Mouse (Mus musculus): Measurements from ENCODE around the gene Pfdn5. TPM values are rescaled to one million over a fixed set of nuclear protein-coding genes. Genes with fewer than 3 reads are reported as not detected.
"Not testable (repeated sequence)": the region's sequence is repeated elsewhere in the genome, so short reads cannot be mapped to it uniquely, and the experiment has no call there.

The Pfdn5 gene
- total RNA-seq, 2 experiments from 2014 or later: 120 to 131 TPM

DNA sequence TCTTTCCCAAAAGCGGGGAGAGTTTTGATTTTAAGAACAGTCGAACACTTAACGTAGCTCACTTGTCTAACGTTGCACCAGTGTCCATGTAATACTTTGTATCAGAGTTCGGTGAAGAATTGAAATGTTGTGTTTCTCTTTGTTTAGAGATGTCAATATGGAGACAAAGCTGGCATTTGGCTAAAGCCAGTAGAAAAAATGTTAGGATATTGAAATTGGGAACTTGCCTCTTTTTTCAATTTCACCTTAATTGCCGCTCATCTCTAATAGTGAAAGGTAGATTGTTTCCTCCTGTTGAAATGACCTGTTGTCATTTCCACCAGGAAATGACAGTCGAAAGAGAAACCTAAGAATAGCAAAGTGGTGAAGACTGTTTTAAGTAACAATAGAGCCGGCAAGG lies 976 bp downstream of the Pfdn5 start:
- ATAC-seq (replicated peaks; ENCODE audit: low FRiP score, poor library complexity, severe bottlenecking): no peak

DNA sequence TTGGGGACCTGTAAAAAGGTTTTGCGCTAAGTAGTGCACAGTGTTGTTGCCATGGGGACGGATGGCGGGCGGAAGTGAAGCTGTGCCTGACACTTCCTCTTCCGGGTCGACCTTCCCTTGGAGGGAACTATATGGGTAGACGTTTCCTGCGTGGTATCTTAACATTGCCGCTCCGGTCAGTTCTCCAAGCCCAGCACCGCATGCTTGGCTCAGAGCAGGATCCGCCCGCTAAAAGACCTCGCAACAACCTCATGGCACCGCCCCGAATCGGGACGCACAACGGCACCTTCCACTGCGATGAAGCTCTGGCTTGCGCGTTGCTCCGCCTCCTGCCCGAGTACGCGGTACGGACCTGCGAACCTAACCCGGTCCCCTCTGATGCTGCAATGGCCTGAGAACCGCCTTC lies 5.7 kb downstream of the Pfdn5 start, which contains the start of gene Myg1:
Myg1 (plus strand) TSS at position 100 of the 406 bp plus-strand sequence.
- peak; percentile 94 for ATAC-seq (replicated peaks; ENCODE audit: low FRiP score, poor library complexity, severe bottlenecking)

GRCm38 (mm10) chr15:102335254-102335653 lies 9.3 kb downstream of the Pfdn5 start:
- ATAC-seq (replicated peaks; ENCODE audit: low FRiP score, poor library complexity, severe bottlenecking): no peak

- ATAC-seq (replicated peaks; ENCODE audit: low FRiP score, poor library complexity, severe bottlenecking): not testable (repeated sequence)
Measured at GRCm38 (mm10) chr15:102335925-102336324, 10.0 kb downstream of the Pfdn5 start.

DNA sequence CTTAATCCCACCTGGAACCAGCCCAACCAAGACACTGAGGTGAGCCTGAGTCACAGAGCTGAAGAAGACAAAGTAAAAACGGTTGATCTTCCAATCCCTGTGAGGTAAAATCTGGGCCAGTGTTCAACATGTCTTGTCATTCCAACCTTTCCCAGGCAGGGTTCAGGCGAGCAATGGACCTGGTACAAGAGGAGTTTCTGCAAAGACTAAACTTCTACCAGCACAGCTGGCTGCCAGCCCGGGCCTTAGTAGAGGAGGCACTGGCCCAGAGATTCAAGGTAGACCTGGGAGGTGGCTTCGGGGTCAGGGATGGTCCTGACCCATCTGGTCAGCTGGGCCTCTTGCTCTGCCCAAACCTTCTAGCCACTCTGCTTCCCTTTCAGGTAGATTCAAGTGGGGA lies 11.0 kb downstream of the Pfdn5 start:
- no peak for ATAC-seq (replicated peaks; ENCODE audit: low FRiP score, poor library complexity, severe bottlenecking)

GRCm38 (mm10) chr15:102339612-102340011 lies 13.7 kb downstream of the Pfdn5 start:
- no peak for ATAC-seq (replicated peaks; ENCODE audit: low FRiP score, poor library complexity, severe bottlenecking)

GRCm38 (mm10) chr15:102341580-102341979 lies 15.7 kb downstream of the Pfdn5 start:
- ATAC-seq (replicated peaks; ENCODE audit: low FRiP score, poor library complexity, severe bottlenecking): no peak

DNA sequence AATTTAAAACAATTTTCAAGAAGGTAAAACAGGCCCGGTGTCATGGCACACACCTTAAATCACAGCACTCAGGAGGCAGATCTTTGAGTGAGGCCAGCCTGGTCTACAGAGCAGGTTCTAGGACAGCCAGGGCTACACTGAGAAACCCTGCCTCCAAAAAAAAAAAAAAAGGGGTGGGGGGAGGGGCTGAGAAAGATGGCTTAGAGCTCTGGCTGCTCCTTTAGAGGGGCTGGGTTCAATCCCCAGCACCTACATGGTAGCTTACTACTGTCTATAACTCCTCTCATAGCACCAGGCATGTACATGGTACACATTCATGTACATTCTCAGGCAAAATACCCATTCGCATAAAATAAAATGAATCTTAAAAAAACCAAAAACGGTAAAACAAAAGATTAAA lies 18.6 kb downstream of the Pfdn5 start:
- no peak for ATAC-seq (replicated peaks; ENCODE audit: low FRiP score, poor library complexity, severe bottlenecking)

- no peak for ATAC-seq (replicated peaks; ENCODE audit: low FRiP score, poor library complexity, severe bottlenecking)
Measured at GRCm38 (mm10) chr15:102346444-102346843, 20.5 kb downstream of the Pfdn5 start.

GRCm38 (mm10) chr15:102350138-102350941 lies 24.4 kb downstream of the Pfdn5 start, which contains the start of gene Aaas:
Gene Aaas, minus strand, starts transcription at chr15:102350771.
- peak; percentile 93 for ATAC-seq (replicated peaks; ENCODE audit: low FRiP score, poor library complexity, severe bottlenecking)

- ATAC-seq (replicated peaks; ENCODE audit: low FRiP score, poor library complexity, severe bottlenecking): peak; percentile 52
Measured at GRCm38 (mm10) chr15:102350942-102351291, 25.0 kb downstream of the Pfdn5 start.

DNA sequence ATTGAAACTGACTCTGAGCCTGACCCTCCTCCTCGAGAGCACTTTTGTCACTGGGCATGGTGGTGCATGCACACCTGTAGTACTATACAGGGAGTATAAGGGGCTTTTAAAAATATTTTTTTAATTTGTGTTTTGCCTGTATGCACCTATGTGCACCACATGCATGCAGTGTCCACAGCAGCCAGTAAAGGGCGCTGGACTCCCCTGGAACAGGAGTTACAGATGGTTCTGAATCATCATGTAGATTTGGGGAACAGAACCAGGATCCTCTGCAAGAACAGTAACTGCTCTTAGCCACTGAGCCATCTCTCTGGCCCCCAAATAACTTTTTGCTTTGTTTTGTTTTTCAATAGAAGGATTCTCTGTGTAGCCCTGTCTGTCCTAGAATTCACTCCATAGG lies 26.3 kb downstream of the Pfdn5 start:
- no peak for ATAC-seq (replicated peaks; ENCODE audit: low FRiP score, poor library complexity, severe bottlenecking)

DNA sequence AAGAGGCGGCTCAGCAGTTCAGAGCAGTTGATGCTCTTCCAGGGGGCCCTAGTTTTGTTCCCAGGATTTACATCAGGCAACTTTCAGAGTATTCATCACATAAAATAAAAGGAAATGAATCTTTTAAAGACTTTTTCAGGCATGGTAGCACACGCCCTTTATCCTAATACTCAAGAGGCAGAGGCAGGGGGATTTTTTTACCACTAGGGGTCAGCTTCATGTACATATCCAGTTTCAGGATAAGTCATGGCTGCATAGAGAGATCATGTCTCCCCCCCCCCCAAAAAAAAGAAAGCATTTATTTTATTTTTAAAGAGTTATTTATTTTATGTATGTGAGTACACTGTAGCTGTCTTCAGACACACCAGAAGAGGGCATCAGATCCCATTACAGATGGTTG lies 28.1 kb downstream of the Pfdn5 start:
- no peak for ATAC-seq (replicated peaks; ENCODE audit: low FRiP score, poor library complexity, severe bottlenecking)

DNA sequence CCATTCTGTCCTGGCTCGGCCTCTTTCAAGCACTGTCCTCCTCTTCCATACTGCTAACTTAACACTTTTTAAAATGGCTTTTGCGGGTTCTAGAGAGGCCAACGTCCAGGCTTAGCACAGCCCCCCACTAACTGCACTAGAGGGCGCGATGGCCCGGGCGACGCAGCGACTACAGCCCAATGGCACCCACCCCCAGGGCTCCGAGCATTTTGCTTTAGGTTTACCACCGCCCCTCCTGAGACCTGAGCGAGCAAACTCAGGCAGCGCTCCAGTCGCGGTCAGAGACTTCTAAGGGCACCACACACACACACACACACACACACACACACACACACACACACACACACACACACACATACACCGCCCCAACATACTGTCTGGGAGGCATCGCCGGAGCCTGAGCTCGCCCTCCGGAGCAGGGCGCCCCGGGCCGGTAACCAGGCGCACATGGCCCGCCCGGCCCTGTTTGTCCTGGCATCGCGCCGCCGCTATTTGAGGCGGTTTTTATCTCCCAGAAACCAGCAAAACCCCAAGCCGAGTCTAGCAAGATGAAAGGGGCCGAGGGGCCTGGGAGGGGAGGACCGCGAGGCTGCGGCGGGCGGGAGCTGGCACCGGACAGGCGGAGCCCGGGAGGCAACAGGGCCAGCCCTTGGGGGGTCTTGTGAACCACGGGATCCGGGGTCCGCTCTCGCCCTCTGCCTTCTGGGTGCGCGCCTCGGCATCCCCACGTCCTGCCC lies 29.4 kb downstream of the Pfdn5 start:
- no peak for ATAC-seq (replicated peaks; ENCODE audit: low FRiP score, poor library complexity, severe bottlenecking)

DNA sequence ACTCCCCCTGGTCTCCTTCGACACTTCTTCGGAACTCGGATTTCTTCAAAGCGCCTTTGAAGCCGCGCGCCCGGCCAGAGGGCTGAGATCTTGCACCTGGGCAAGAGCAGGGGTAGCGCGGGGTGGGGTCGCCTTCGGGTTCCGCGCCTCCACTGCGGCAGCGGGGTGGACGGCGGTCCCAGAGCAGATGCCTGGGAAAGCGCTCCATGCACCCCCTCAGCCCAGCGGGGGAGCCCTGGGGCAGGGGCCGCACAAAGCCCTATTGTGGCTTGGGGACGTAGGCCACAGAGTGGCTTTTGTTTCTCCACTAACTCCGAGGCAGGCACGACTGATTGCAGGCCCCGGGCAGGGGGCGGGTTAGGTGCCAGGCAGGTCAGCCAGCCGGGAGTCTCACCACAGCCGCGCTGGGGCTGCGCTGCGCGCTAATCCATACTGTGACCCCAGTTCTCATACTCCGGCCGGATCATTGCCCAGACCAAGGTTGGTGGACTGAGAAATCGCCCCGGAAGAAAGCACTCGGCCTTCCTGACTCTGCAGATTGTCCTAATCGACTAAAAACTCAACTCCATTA lies 30.0 kb downstream of the Pfdn5 start:
- ATAC-seq (replicated peaks; ENCODE audit: low FRiP score, poor library complexity, severe bottlenecking): no peak

GRCm38 (mm10) chr15:102356501-102357325 lies 30.8 kb downstream of the Pfdn5 start:
- ATAC-seq (replicated peaks; ENCODE audit: low FRiP score, poor library complexity, severe bottlenecking): no peak

- no peak for ATAC-seq (replicated peaks; ENCODE audit: low FRiP score, poor library complexity, severe bottlenecking)
Measured at GRCm38 (mm10) chr15:102358126-102358525, 32.2 kb downstream of the Pfdn5 start.

DNA sequence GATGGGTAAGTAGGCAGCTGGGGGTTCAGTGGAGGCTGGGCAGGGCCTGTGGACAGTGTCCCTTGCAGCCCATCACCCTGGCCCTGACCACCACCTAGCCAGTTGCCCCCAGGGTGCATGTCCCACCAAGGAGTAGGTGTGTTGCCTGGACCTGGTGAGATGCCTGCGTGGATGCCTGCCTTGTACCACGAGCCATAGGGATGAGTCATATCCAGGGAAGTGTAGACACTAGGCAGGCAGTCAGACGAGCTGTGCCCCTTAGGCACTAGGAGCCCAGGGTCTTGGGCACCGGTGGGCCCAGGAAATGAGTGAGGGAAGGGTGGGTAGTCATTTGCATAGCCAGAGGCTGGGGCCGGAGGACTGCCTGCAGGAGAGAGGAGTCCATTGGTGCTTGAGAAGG lies 32.9 kb downstream of the Pfdn5 start:
- no peak for ATAC-seq (replicated peaks; ENCODE audit: low FRiP score, poor library complexity, severe bottlenecking)

GRCm38 (mm10) chr15:102362648-102363047 lies 36.7 kb downstream of the Pfdn5 start:
- no peak for ATAC-seq (replicated peaks; ENCODE audit: low FRiP score, poor library complexity, severe bottlenecking)

- ATAC-seq (replicated peaks; ENCODE audit: low FRiP score, poor library complexity, severe bottlenecking): no peak
Measured at GRCm38 (mm10) chr15:102364678-102365077, 38.8 kb downstream of the Pfdn5 start.

Measured in erythroblast, adult 5-6 weeks (primary cell).